Mouse (Mus musculus): ENCODE data around the gene Cdh13.

Gene Cdh13

GRCm38 (mm10) chr8:118283600-118284111 lies at the start of gene Cdh13:
Gene Cdh13, plus strand, starts transcription at chr8:118283733.
- peak; percentile 74 for DNase-seq (ENCODE audit: low spot score)

- DNase-seq (ENCODE audit: low spot score) = no peak
Observed at GRCm38 (mm10) chr8:118235626-118236025, 47.9 kb upstream of the Cdh13 start.

- peak; percentile 26 for DNase-seq (ENCODE audit: low spot score)
Observed at GRCm38 (mm10) chr8:118237150-118237620, 46.3 kb upstream of the Cdh13 start.

- no peak for DNase-seq (ENCODE audit: low spot score)
Observed at GRCm38 (mm10) chr8:118238156-118238555, 45.4 kb upstream of the Cdh13 start.

GRCm38 (mm10) chr8:118239186-118239585 lies 44.3 kb upstream of the Cdh13 start:
- DNase-seq (ENCODE audit: low spot score) = no peak

GRCm38 (mm10) chr8:118249319-118249718 lies 34.2 kb upstream of the Cdh13 start:
- no peak for DNase-seq (ENCODE audit: low spot score)

- DNase-seq (ENCODE audit: low spot score) = no peak
Observed at GRCm38 (mm10) chr8:118249923-118250322, 33.6 kb upstream of the Cdh13 start.

GRCm38 (mm10) chr8:118263117-118263516 lies 20.4 kb upstream of the Cdh13 start:
- DNase-seq (ENCODE audit: low spot score) = no peak

- DNase-seq (ENCODE audit: low spot score) = no peak
Observed at GRCm38 (mm10) chr8:118270751-118271402, 12.7 kb upstream of the Cdh13 start.

GRCm38 (mm10) chr8:118272493-118272892 lies 11.0 kb upstream of the Cdh13 start:
- DNase-seq (ENCODE audit: low spot score) = no peak

- DNase-seq (ENCODE audit: low spot score) = no peak
Observed at GRCm38 (mm10) chr8:118274243-118274642, 9.3 kb upstream of the Cdh13 start.

- peak; percentile 87 for DNase-seq (ENCODE audit: low spot score)
Observed at GRCm38 (mm10) chr8:118274688-118275087, 8.8 kb upstream of the Cdh13 start.

GRCm38 (mm10) chr8:118284112-118285029 lies 838 bp downstream of the Cdh13 start:
- DNase-seq (ENCODE audit: low spot score) = peak; percentile 68

- no peak for DNase-seq (ENCODE audit: low spot score)
Observed at GRCm38 (mm10) chr8:118285596-118286281, 2.2 kb downstream of the Cdh13 start.

- no peak for DNase-seq (ENCODE audit: low spot score)
Observed at GRCm38 (mm10) chr8:118286282-118287180, 3.0 kb downstream of the Cdh13 start.

- peak; percentile 63 for DNase-seq (ENCODE audit: low spot score)
Observed at GRCm38 (mm10) chr8:118287496-118287895, 4.0 kb downstream of the Cdh13 start.

GRCm38 (mm10) chr8:118288259-118288952 lies 4.9 kb downstream of the Cdh13 start:
- no peak for DNase-seq (ENCODE audit: low spot score)

- no peak for DNase-seq (ENCODE audit: low spot score)
Observed at GRCm38 (mm10) chr8:118289091-118289490, 5.6 kb downstream of the Cdh13 start.

GRCm38 (mm10) chr8:118289525-118289924 lies 6.0 kb downstream of the Cdh13 start:
- no peak for DNase-seq (ENCODE audit: low spot score)

- no peak for DNase-seq (ENCODE audit: low spot score)
Observed at GRCm38 (mm10) chr8:118290266-118290665, 6.7 kb downstream of the Cdh13 start.

- DNase-seq (ENCODE audit: low spot score) = no peak
Observed at GRCm38 (mm10) chr8:118296477-118296876, 12.9 kb downstream of the Cdh13 start.
